Mouse (Mus musculus): ENCODE measurements around the gene Cntd1. TPM values are rescaled to one million over a fixed set of nuclear protein-coding genes. Genes with fewer than 3 reads are reported as not detected.

Gene Cntd1
- total RNA-seq, 2 experiments from 2014 or later, result 0.63 to 1.4 TPM

GRCm38 (mm10) chr11:101253613-101254389, 25.0 kb upstream of the Cntd1 start, which contains the start of gene Vps25:
Gene Vps25 (plus strand): TSS chr11:101253707.
- peak; percentile 92 for DNase-seq

GRCm38 (mm10) chr11:101255826-101256775, 22.7 kb upstream of the Cntd1 start:
- no peak for DNase-seq

- no peak for DNase-seq
Measured at GRCm38 (mm10) chr11:101259261-101259712, 19.5 kb upstream of the Cntd1 start.

- peak; percentile 84 for DNase-seq
Measured at GRCm38 (mm10) chr11:101259948-101260825, 18.6 kb upstream of the Cntd1 start, which contains the start of gene Wnk4. Gene Wnk4 (plus strand): TSS chr11:101260567.

GRCm38 (mm10) chr11:101260826-101261380, 17.9 kb upstream of the Cntd1 start:
- DNase-seq, result no peak

- no peak for DNase-seq
Measured at GRCm38 (mm10) chr11:101262272-101262967, 16.4 kb upstream of the Cntd1 start.

GRCm38 (mm10) chr11:101263138-101263988, 15.4 kb upstream of the Cntd1 start:
- no peak for DNase-seq

- no peak for DNase-seq
Measured at GRCm38 (mm10) chr11:101263989-101264280, 14.9 kb upstream of the Cntd1 start.

GRCm38 (mm10) chr11:101264954-101265471, 13.8 kb upstream of the Cntd1 start:
- DNase-seq, result no peak

- DNase-seq, result no peak
Measured at GRCm38 (mm10) chr11:101265906-101266305, 12.9 kb upstream of the Cntd1 start.

GRCm38 (mm10) chr11:101269577-101270116, 9.2 kb upstream of the Cntd1 start:
- DNase-seq, result no peak

- no peak for DNase-seq
Measured at GRCm38 (mm10) chr11:101272446-101272845, 6.4 kb upstream of the Cntd1 start.

- DNase-seq, result no peak
Measured at GRCm38 (mm10) chr11:101275309-101275708, 3.5 kb upstream of the Cntd1 start.

- DNase-seq, result no peak
Measured at GRCm38 (mm10) chr11:101276319-101277070, 2.3 kb upstream of the Cntd1 start.

- DNase-seq, result no peak
Measured at GRCm38 (mm10) chr11:101277381-101278222, 1.2 kb upstream of the Cntd1 start.

GRCm38 (mm10) chr11:101279193-101279569, 369 bp downstream of the Cntd1 start:
- no peak for DNase-seq

- DNase-seq, result no peak
Measured at GRCm38 (mm10) chr11:101280837-101281236, 2.0 kb downstream of the Cntd1 start.

GRCm38 (mm10) chr11:101282896-101283295, 4.1 kb downstream of the Cntd1 start:
- DNase-seq, result no peak

Data from adrenal gland, postnatal 10 days (tissue).